Mouse (Mus musculus): ENCODE data around the gene Coq10a. TPM values are rescaled to one million over a fixed set of nuclear protein-coding genes. Genes with fewer than 3 reads are reported as not detected.

Coq10a gene
- polyA plus RNA-seq, 1 experiment from 2014 or later = 3.5 TPM

DNA sequence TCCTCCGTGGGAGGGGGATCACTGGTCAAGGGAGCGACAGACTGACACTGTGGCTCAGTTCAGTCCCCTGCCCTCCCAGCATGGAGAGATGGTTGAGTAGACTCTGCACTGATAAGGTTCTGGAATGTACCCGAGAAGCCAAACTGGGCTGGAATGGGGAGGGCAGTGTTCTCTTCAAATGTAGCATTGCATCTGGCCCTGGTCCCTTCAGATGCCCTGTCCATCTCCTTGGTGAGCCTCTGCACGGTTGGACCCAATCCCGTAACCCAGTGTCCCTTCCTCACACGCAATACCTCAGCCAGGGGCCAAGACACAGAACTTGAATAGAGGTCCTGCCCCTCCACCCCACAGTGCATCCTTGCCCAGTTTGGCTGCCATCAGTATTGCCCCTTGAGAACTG is 23.1 kb upstream of the Coq10a start:
- H3K27me3 ChIP-seq (ENCODE audit: control insufficient read depth, insufficient read depth, low read length) = no peaks in the 10 kb centered on the region
- peaks cover 35% of the 10 kb centered on the region for H3K36me3 ChIP-seq (ENCODE audit: control insufficient read depth, insufficient read depth, low read length)
- no peak overlapping the region for H3K9ac ChIP-seq (ENCODE audit: low read length)
- no peak overlapping the region for H3K4me2 ChIP-seq (ENCODE audit: low read depth, low read length)
- H3K4me3 ChIP-seq (replicated peaks; ENCODE audit: low read length) = no peak overlapping the region
- 75% methylated on average over 6 of the region's 6 CpGs for WGBS
- no peak overlapping the region for H3K27ac ChIP-seq (ENCODE audit: low read length)
- H3K9me3 ChIP-seq (replicated peaks; ENCODE audit: control insufficient read depth, low read length) = no peaks in the 10 kb centered on the region
- ATAC-seq (ENCODE audit: insufficient read depth, low FRiP score) = no peak
- H3K4me1 ChIP-seq (ENCODE audit: control insufficient read depth, insufficient read depth, low read length) = no peaks in the 10 kb centered on the region

DNA sequence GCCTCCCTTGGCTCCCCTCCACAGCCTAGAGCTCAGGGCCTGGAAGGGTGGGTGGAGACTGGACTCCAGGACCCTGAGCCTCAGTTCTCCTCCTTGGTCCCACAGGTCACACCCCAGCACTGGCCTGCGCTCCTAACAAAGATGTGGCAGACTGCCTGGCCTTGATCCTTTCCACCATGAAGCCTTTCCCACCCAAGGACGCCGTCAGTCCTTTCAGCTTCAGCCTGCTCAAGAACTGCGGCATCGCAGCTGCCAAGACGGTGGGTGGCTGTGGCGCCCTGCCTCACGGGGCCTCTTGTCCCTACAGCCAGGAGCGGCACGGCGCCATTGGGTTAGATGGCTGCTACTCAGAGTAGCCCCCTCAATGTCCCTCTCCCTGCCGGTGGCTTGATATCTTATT is 21.6 kb upstream of the Coq10a start:
- Histone ChIP-seq H3K27ac (ENCODE audit: low read length) (no peak overlapping the region), H3K9ac (ENCODE audit: low read length) (no peak overlapping the region), H3K4me1 (ENCODE audit: control insufficient read depth, insufficient read depth, low read length) (no peaks in the 10 kb centered on the region), H3K9me3 (replicated peaks; ENCODE audit: control insufficient read depth, low read length) (no peaks in the 10 kb centered on the region), H3K36me3 (ENCODE audit: control insufficient read depth, insufficient read depth, low read length) (peaks cover 48% of the 10 kb centered on the region), H3K27me3 (ENCODE audit: control insufficient read depth, insufficient read depth, low read length) (no peaks in the 10 kb centered on the region), H3K4me2 (ENCODE audit: low read depth, low read length) (no peak overlapping the region), H3K4me3 (replicated peaks; ENCODE audit: low read length) (no peak overlapping the region)
- ATAC-seq (ENCODE audit: insufficient read depth, low FRiP score) = no peak
- WGBS = 86% methylated on average over 12 of the region's 12 CpGs

DNA sequence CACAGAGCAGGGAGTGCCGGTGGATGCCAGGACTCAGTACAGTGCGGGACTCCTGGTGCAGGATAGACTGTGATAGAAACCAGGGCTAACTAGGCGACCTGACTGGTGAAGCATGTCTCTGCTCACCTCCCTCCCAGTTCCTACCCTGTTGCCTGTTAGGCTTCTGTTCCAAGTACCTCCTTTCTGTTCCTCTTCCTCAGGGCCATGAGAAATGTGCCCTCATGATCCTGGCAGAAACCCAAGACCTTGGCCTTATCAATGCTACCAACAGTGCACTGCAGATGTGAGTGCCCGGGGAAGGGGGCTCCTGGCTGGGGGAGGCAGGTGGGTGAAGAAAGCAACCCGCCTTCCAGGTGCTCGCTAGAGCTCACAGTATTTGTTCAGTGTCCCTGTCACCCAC is 20.8 kb upstream of the Coq10a start:
- 82% methylated on average over 6 of the region's 6 CpGs for WGBS
- Histone ChIP-seq H3K4me2 (ENCODE audit: low read depth, low read length) (no peak overlapping the region), H3K4me1 (ENCODE audit: control insufficient read depth, insufficient read depth, low read length) (no peaks in the 10 kb centered on the region), H3K27me3 (ENCODE audit: control insufficient read depth, insufficient read depth, low read length) (no peaks in the 10 kb centered on the region), H3K36me3 (ENCODE audit: control insufficient read depth, insufficient read depth, low read length) (peaks cover 51% of the 10 kb centered on the region), H3K9ac (ENCODE audit: low read length) (no peak overlapping the region), H3K27ac (ENCODE audit: low read length) (no peak overlapping the region), H3K9me3 (replicated peaks; ENCODE audit: control insufficient read depth, low read length) (no peaks in the 10 kb centered on the region), H3K4me3 (replicated peaks; ENCODE audit: low read length) (no peak overlapping the region)
- ATAC-seq (ENCODE audit: insufficient read depth, low FRiP score) = peak; percentile 30; the same call in 1 of the 2 replicates

DNA sequence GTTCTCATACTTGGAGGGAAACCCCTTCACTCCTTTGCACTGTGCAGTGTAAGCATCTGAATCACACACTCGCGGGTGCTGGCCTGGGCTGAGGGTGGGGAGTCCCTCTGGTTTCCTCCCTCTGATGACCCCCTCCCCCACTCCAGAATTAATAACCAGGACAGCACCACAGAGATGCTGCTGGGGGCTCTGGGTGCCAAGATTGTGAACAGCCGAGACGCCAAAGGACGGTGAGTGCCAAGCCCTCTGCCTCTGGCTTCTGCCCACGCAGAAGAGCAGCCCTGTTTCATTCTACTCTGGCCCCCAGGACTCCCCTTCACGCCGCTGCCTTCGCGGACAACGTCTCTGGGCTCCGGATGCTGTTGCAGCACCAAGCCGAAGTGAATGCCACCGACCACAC is 20.1 kb upstream of the Coq10a start:
- no peaks in the 10 kb centered on the region for H3K4me1 ChIP-seq (ENCODE audit: control insufficient read depth, insufficient read depth, low read length)
- 91% methylated on average over 14 of the region's 14 CpGs for WGBS
- no peak for ATAC-seq (ENCODE audit: insufficient read depth, low FRiP score)
- H3K27me3 ChIP-seq (ENCODE audit: control insufficient read depth, insufficient read depth, low read length) = no peaks in the 10 kb centered on the region
- no peak overlapping the region for H3K9ac ChIP-seq (ENCODE audit: low read length)
- H3K9me3 ChIP-seq (replicated peaks; ENCODE audit: control insufficient read depth, low read length) = no peaks in the 10 kb centered on the region
- no peak overlapping the region for H3K4me2 ChIP-seq (ENCODE audit: low read depth, low read length)
- H3K4me3 ChIP-seq (replicated peaks; ENCODE audit: low read length) = no peak overlapping the region
- peaks cover 53% of the 10 kb centered on the region for H3K36me3 ChIP-seq (ENCODE audit: control insufficient read depth, insufficient read depth, low read length)
- no peak overlapping the region for H3K27ac ChIP-seq (ENCODE audit: low read length)

DNA sequence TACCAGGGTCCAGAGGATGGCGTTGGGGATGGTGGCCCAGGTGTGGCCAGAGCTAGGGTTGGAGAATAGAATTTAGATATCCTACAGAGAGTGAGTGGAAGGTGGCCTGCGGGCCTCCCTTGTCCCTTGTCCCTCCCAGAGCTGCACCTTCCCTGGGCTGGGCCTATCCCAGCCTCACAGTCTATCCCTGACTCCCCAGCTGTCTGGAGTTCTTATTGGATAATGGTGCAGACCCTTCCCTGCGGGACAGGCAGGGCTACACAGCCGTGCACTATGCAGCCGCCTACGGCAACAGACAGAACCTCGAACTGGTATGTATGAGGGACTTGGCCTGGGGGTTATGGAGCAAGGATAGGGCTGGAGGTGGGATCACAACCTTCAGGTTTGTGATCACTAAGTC is 17.1 kb upstream of the Coq10a start:
- Histone ChIP-seq H3K9ac (ENCODE audit: low read length) (no peak overlapping the region), H3K27ac (ENCODE audit: low read length) (no peak overlapping the region), H3K4me2 (ENCODE audit: low read depth, low read length) (no peak overlapping the region), H3K36me3 (ENCODE audit: control insufficient read depth, insufficient read depth, low read length) (peaks cover 68% of the 10 kb centered on the region), H3K4me1 (ENCODE audit: control insufficient read depth, insufficient read depth, low read length) (no peaks in the 10 kb centered on the region), H3K4me3 (replicated peaks; ENCODE audit: low read length) (no peak overlapping the region), H3K27me3 (ENCODE audit: control insufficient read depth, insufficient read depth, low read length) (no peaks in the 10 kb centered on the region), H3K9me3 (replicated peaks; ENCODE audit: control insufficient read depth, low read length) (no peaks in the 10 kb centered on the region)
- WGBS = 85% methylated on average over 7 of the region's 7 CpGs
- ATAC-seq (ENCODE audit: insufficient read depth, low FRiP score) = no peak

DNA sequence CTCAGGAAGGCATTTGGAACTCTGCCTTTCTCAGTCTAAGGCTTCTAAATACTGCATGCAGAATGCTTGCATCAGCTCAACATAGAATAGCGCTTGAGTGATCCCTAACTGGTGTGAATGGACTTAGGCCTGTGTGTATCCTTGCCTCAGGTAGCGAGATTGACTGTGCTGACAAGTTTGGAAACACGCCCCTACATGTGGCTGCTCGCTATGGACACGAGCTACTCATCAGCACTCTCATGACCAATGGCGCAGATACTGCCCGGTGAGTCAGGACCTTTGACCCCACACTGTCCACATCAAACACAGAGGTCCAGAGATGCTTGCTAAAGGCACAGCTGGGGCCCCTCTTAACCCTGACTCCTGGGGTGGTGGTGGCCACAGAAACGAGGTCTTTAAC is 13.7 kb upstream of the Coq10a start:
- Histone ChIP-seq H3K9ac (ENCODE audit: low read length) (no peak overlapping the region), H3K4me2 (ENCODE audit: low read depth, low read length) (no peak overlapping the region), H3K36me3 (ENCODE audit: control insufficient read depth, insufficient read depth, low read length) (peaks cover 56% of the 10 kb centered on the region), H3K4me3 (replicated peaks; ENCODE audit: low read length) (no peak overlapping the region), H3K4me1 (ENCODE audit: control insufficient read depth, insufficient read depth, low read length) (peaks cover 13% of the 10 kb centered on the region), H3K9me3 (replicated peaks; ENCODE audit: control insufficient read depth, low read length) (no peaks in the 10 kb centered on the region), H3K27ac (ENCODE audit: low read length) (no peak overlapping the region), H3K27me3 (ENCODE audit: control insufficient read depth, insufficient read depth, low read length) (no peaks in the 10 kb centered on the region)
- no peak for ATAC-seq (ENCODE audit: insufficient read depth, low FRiP score)
- WGBS = 77% methylated on average over 8 of the region's 8 CpGs

DNA sequence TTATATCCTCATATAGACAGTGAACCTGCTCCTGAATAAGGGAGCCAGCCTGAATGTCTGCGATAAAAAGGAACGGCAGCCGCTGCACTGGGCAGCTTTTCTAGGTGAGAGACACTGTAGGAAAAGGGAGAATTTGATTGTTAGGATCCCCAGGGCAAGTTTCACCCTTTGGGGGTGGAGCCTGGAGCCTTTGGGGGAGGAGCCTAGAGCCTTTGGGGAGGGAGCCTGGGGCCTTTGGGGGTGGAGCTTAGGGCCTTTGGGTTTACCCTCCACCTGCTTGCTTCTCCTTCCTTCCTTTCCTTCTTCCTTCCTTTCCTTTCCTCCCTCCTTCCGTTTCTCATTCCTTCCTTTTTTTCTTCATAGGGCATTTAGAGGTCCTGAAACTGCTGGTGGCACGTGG is 11.8 kb upstream of the Coq10a start:
- Histone ChIP-seq H3K9ac (ENCODE audit: low read length) (no peak overlapping the region), H3K4me2 (ENCODE audit: low read depth, low read length) (no peak overlapping the region), H3K9me3 (replicated peaks; ENCODE audit: control insufficient read depth, low read length) (no peaks in the 10 kb centered on the region), H3K4me1 (ENCODE audit: control insufficient read depth, insufficient read depth, low read length) (peaks cover 16% of the 10 kb centered on the region), H3K4me3 (replicated peaks; ENCODE audit: low read length) (no peak overlapping the region), H3K36me3 (ENCODE audit: control insufficient read depth, insufficient read depth, low read length) (peaks cover 38% of the 10 kb centered on the region), H3K27ac (ENCODE audit: low read length) (no peak overlapping the region), H3K27me3 (ENCODE audit: control insufficient read depth, insufficient read depth, low read length) (no peaks in the 10 kb centered on the region)
- no peak for ATAC-seq (ENCODE audit: insufficient read depth, low FRiP score)
- WGBS = 88% methylated on average over 5 of the region's 5 CpGs

DNA sequence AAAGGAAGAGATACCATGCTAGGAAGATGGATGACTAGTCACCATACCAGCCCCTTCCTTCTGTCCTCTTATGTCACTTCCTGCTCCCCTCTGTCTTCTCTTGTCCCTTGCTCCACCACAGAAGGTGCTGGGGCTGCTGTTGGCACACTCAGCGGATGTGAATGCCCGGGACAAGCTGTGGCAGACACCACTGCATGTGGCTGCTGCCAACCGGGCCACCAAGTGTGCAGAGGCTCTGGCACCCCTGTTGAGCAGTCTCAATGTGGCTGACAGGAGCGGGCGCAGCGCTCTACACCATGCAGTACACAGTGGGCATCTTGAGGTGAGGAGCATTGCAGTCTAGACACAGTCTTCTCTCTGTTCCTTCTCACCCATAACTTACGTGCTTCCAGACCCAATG is 10.5 kb upstream of the Coq10a start:
- no peak overlapping the region for H3K27ac ChIP-seq (ENCODE audit: low read length)
- ATAC-seq (ENCODE audit: insufficient read depth, low FRiP score) = no peak
- H3K4me3 ChIP-seq (replicated peaks; ENCODE audit: low read length) = no peak overlapping the region
- no peak overlapping the region for H3K4me2 ChIP-seq (ENCODE audit: low read depth, low read length)
- H3K9ac ChIP-seq (ENCODE audit: low read length) = peak overlapping the region; percentile 23; the same call in 1 of the 2 replicates
- peaks cover 34% of the 10 kb centered on the region for H3K36me3 ChIP-seq (ENCODE audit: control insufficient read depth, insufficient read depth, low read length)
- H3K27me3 ChIP-seq (ENCODE audit: control insufficient read depth, insufficient read depth, low read length) = no peaks in the 10 kb centered on the region
- H3K9me3 ChIP-seq (replicated peaks; ENCODE audit: control insufficient read depth, low read length) = no peaks in the 10 kb centered on the region
- WGBS = 95% methylated on average over 7 of the region's 7 CpGs
- H3K4me1 ChIP-seq (ENCODE audit: control insufficient read depth, insufficient read depth, low read length) = peaks cover 16% of the 10 kb centered on the region

DNA sequence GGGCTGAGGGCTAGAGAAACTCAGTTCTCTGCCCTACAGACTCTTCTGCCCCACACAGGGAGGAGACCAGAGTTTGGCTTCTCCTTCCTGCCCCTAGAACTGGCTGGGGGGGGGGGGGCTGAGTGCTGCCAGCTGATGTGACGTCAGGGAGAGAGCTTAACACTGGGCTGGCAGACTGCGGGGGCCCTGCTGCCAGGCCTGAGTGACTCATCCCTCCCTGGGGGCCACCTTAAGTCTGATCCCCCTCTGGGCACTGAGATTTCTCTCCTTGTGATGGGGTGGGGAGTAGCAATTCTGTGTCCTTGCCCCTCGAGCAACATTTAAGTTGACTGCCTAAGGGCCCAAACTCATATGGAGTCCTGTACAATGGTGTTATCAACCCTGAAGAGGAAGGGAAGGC is 9.7 kb upstream of the Coq10a start:
- Histone ChIP-seq H3K36me3 (ENCODE audit: control insufficient read depth, insufficient read depth, low read length) (peaks cover 26% of the 10 kb centered on the region), H3K9ac (ENCODE audit: low read length) (peak overlapping the region; percentile 95), H3K4me1 (ENCODE audit: control insufficient read depth, insufficient read depth, low read length) (peaks cover 16% of the 10 kb centered on the region), H3K9me3 (replicated peaks; ENCODE audit: control insufficient read depth, low read length) (no peaks in the 10 kb centered on the region), H3K27ac (ENCODE audit: low read length) (no peak overlapping the region), H3K4me2 (ENCODE audit: low read depth, low read length) (peak overlapping the region; percentile 90), H3K27me3 (ENCODE audit: control insufficient read depth, insufficient read depth, low read length) (no peaks in the 10 kb centered on the region), H3K4me3 (replicated peaks; ENCODE audit: low read length) (peak overlapping the region; percentile 90)
- 55% methylated on average over 3 of the region's 3 CpGs for WGBS
- no peak for ATAC-seq (ENCODE audit: insufficient read depth, low FRiP score)

DNA sequence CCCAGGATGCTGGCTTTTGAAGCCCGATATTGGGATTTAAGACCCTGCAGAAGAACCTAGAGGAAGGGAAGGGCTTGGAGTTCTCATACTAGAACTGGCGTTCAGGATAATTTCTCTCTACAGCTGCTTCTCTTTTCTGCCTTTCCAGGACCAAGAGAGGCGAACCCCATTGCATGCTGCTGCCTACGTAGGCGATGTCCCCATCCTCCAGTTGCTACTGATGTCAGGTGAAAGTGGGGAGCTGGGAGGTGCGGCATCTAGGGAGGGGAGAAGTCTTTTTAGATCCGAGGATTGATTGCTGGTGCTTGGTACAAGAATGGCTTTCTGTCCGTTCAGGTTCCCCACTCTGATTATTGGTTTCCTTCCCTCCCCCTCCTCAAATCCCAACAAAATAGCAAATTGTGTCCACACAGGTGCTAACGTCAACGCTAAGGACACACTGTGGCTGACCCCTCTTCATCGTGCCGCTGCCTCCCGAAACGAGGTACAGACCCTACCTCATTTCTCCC is 9.2 kb upstream of the Coq10a start:
- ATAC-seq (ENCODE audit: insufficient read depth, low FRiP score) = no peak
- no peaks in the 10 kb centered on the region for H3K9me3 ChIP-seq (replicated peaks; ENCODE audit: control insufficient read depth, low read length)
- 49% methylated on average over 14 of the region's 14 CpGs for WGBS
- H3K27ac ChIP-seq (ENCODE audit: low read length) = peak overlapping the region; percentile 88
- peak overlapping the region; percentile 95 for H3K9ac ChIP-seq (ENCODE audit: low read length)
- H3K4me1 ChIP-seq (ENCODE audit: control insufficient read depth, insufficient read depth, low read length) = peaks cover 16% of the 10 kb centered on the region
- H3K4me2 ChIP-seq (ENCODE audit: low read depth, low read length) = peak overlapping the region; percentile 90
- no peaks in the 10 kb centered on the region for H3K27me3 ChIP-seq (ENCODE audit: control insufficient read depth, insufficient read depth, low read length)
- H3K36me3 ChIP-seq (ENCODE audit: control insufficient read depth, insufficient read depth, low read length) = peaks cover 22% of the 10 kb centered on the region
- peak overlapping the region; percentile 90 for H3K4me3 ChIP-seq (replicated peaks; ENCODE audit: low read length)

Measured in stomach, embryonic 16.5 days (tissue).